Mouse (Mus musculus) right cerebral cortex, adult 2 months (tissue): ENCODE results near the gene Tceal3.
"Not testable (repeated sequence)": the region's sequence is repeated elsewhere in the genome, so short reads cannot be mapped to it uniquely, and the experiment has no call there.

Experiments used
- DNase-seq, 2 experiments: peaks; one replicate each; pipeline ENCODE4 v3.0.0; 2021 to 2022; ENCODE audit warnings: low spot score in 2 of 2

The Tceal3 gene

DNA sequence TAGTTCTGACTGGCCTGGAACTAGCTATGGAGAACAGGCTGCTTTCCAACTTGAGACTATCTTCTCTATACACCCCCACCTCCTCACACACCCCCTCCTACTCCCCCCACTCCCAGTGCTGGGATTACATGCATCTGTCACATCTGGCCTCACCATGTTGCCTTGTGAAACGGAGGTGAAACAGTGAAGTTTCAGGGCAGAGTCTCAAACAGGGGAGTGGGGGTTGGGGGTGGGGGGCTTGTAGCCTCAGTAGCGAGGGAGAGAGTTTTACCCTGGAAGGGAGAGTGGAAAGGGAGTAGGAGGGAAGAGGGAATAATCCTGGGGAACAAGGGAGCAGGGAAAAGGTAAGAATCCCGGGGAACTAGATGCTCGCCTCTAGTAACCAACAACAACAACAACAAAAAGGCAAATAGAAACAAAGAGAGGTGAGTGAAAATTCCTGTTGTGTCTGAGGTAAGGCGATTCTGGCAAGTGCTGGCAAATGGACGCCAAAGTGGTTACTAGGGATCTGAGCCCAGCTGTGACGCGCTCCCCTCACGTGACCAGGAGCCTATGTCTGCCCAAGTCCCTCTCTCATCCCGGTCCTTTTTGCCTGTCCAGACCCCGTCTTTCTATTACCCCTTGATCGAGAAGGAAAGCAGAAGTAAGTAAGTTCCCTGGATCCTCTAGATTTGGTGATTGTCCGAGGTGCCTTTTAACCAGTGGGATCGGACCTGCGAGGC lies 117.0 kb downstream of the Tceal3 start, which contains the start of gene Tceal1:
Tceal1 (plus strand) TSS at position 537 of the 722 bp plus-strand sequence.
- DNase-seq = peak; percentile 59 to 71

DNA sequence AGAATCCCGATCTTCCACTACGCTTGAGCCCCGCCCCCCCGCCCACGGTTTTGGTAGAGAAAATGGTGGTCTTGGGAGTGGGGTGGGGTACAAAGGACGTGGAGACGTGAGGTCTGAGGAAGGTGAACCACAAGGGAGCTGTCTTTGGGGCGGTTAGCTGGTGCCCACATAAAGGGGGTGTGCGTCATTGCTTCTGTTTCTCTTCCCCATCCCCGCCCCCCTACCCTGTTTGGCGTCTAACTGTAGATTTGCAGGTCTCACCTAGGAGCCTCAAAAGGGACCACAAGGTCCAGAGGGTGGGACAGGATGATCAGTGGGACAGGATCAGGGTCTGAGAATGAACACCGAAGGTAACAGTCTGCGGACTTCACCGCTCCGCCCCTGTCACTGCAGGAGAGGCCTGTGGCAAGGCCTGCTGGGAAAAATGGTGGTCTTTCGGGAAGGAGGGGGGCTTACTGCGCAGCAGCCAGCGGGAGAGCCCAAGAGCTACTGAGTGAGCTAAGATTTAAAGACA lies 117.6 kb downstream of the Tceal3 start:
- DNase-seq = peak; percentile 19 to 41

DNA sequence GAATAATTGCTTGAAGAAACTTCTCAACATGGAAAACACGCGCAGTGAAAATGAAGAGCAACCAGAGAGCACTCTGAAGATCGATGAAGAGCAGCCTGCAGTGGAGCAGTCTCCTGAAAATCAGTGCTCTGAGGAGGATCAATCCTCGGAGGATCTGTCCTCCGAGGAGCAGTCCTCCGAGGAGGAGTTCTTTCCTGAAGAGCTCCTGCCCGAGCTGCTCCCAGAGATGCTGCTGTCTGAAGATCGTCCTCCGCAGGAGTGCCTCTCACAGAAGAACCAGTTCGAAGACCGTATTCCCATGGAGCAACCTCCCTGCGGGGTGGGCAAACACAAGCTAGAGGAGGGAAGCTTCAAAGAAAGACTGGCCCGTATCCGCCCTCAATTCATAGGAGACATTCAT lies 118.1 kb downstream of the Tceal3 start:
- DNase-seq = no peak

DNA sequence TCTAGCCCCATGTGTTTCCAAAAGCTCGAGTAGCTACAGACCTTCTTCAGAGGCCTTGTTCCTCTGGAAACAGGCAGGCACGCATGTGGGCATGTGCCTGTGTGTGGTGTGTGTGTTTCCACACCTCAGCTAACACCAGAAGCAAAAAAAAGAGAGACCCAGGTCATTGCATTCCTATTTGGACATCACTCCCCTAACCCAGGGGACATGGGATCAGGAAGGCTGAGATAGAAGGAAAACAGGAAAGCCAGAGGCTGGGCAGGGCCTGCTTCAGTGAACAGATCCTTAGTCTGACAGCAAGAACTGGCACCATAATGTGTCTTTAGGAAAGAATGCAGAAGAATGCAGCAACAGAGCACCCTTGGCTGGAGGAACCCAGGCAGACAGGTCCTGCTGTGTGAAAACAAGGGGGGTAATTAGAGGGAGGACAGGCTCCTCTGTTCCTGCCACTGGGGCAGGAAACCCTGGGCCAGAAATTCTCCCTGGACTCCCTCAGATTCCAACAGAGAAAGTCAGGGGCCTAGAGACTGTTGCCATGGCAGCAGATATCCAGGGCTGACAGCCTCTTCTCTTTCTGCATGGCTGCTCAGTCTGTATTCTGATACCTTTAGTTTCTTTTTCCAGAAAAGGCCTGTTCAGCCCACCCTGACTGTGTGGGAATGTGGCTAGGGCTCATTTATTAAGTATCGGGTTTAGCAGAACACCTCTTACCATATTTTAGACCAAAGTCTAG lies 124.3 kb downstream of the Tceal3 start:
- DNase-seq = not testable (repeated sequence)
